Mouse (Mus musculus): Measurements from ENCODE around the gene Asic1.

DNA sequence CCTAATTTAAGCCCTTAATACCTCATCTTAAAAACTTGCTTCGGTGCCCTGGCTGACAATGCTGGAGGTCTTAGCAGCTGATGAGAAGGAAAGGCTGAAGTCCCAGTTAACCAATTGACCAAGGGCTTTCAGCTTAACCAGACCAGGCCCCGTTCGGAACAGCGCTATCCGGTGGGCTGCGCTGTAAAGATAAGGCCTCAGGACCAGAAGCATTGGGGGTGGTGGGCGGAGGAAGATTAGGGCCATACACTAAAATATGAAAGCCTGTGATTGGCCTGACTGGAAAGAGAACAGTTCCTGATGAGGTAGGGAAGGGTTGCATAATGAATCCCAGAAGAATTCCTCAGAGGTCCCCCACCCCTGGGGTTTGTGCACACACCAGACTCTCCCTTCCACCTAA lies 7.8 kb upstream of the Asic1 start:
- TF ChIP-seq CTCF (IDR thresholded peaks at IDR 0.05; ENCODE audit: insufficient read depth, low read depth, low read length) (no peak), POLR2A (IDR thresholded peaks at IDR 0.05; ENCODE audit: insufficient read depth, low read depth, low read length) (no peak)
